Mouse (Mus musculus) forebrain, embryonic 14.5 days (tissue): ENCODE measurements at regions not wholly inside any gene's neighbourhood (a gene's known extent, or its start where the extent isn't known, plus 50 kb on each side); places are given as distances from the start of the nearest gene placed in this dataset.

Experiments
- ATAC-seq: fragments of 200-750 bp; cut with Nextera tagmentation; 2 replicates; pipeline ENCODE4 v1.8.0; 2017; ENCODE audit warnings: mild to moderate bottlenecking, moderate library complexity
- DNase-seq: peaks from one replicate; pipeline ENCODE4 v3.0.0-alpha.2; 2015; ENCODE audit warnings: low spot score
- H3K27ac ChIP-seq: fragments of 300-500 bp; sonication (generic); 2 replicates; pipeline ENCODE4 v1.5.1; 2014; ENCODE audit warnings: low read depth, mild to moderate bottlenecking, control low read depth, low read length, moderate library complexity
- H3K27me3 ChIP-seq: fragments of 300-500 bp; sonication (generic); replicated peaks from 2 replicates; pipeline ENCODE4 v1.6.1; 2014; ENCODE audit warnings: low read length, control low read depth, mixed read lengths; ENCODE audit not compliant: control insufficient read depth, insufficient read depth
- H3K36me3 ChIP-seq: fragments of 300-500 bp; sonication (generic); 2 replicates; pipeline ENCODE4 v1.6.1; 2014; ENCODE audit warnings: low read length, control low read depth; ENCODE audit not compliant: control insufficient read depth, insufficient read depth
- H3K4me1 ChIP-seq: fragments of 300-500 bp; sonication (generic); 2 replicates; pipeline ENCODE4 v1.6.1; 2014; ENCODE audit warnings: antibody characterized with exemption, low read length, control low read depth; ENCODE audit not compliant: control insufficient read depth, insufficient read depth
- H3K4me2 ChIP-seq: fragments of 300-500 bp; sonication (generic); 2 replicates; pipeline ENCODE4 v1.6.1; 2014; ENCODE audit warnings: mild to moderate bottlenecking, control low read depth, low read length
- H3K4me3 ChIP-seq: fragments of 300-500 bp; sonication (generic); 2 replicates; pipeline ENCODE4 v1.5.1; 2014; ENCODE audit warnings: low read depth, low read length, control low read depth
- H3K9ac ChIP-seq: fragments of 300-500 bp; sonication (generic); 2 replicates; pipeline ENCODE4 v1.6.1; 2014; ENCODE audit warnings: mild to moderate bottlenecking, low read length, control low read depth, moderate library complexity
- H3K9me3 ChIP-seq: fragments of 300-500 bp; sonication (generic); replicated peaks from 2 replicates; pipeline ENCODE4 v1.6.1; 2016; ENCODE audit warnings: low read length, control low read depth, mixed read lengths; ENCODE audit not compliant: control insufficient read depth
- WGBS: fragments of 180-500 bp; shearing (Covaris S2); extraction: QIAGEN DNeasy Blood & Tissue Kit; methylation state at CpG from one replicate; pipeline ENCODE4 v1.1.7; 2014; 5-methylcytosine and 5-hydroxymethylcytosine counted together

- no peaks in the 10 kb centered on the region for H3K9me3 ChIP-seq
- no peak overlapping the region for H3K27ac ChIP-seq
- 86% methylated on average over 8 of the region's 8 CpGs for WGBS
- H3K4me3 ChIP-seq: no peak overlapping the region
- H3K9ac ChIP-seq: no peak overlapping the region
- H3K27me3 ChIP-seq: peaks cover 15% of the 10 kb centered on the region; the same call in 1 of the 2 replicates
- H3K4me1 ChIP-seq: peaks cover 3% of the 10 kb centered on the region; the same call in 1 of the 2 replicates
- no peak for DNase-seq
- no peak for ATAC-seq
- no peaks in the 10 kb centered on the region for H3K36me3 ChIP-seq
- H3K4me2 ChIP-seq: no peak overlapping the region
Observed at GRCm38 (mm10) chr2:144123395-144124034, 90.7 kb downstream of the Banf2 start.

GRCm38 (mm10) chr2:144127082-144128037, 94.5 kb downstream of the Banf2 start:
- peak; percentile 91 for ATAC-seq

GRCm38 (mm10) chr2:144128038-144128402, 95.2 kb downstream of the Banf2 start:
- Histone ChIP-seq H3K36me3 (no peaks in the 10 kb centered on the region), H3K4me2 (no peak overlapping the region), H3K4me1 (peaks cover 3% of the 10 kb centered on the region; the same call in 1 of the 2 replicates), H3K27me3 (peaks cover 27% of the 10 kb centered on the region), H3K27ac (no peak overlapping the region), H3K9ac (no peak overlapping the region), H3K9me3 (0 out of 2 replicates have a peak, but pooled peaks cover 5% of the 10 kb centered on the region), H3K4me3 (no peak overlapping the region)
- 32% methylated on average over 3 of the region's 3 CpGs for WGBS
- no peak for DNase-seq
- peak; percentile 86 for ATAC-seq

More at GRCm38 (mm10) chr2:144127082-144128037, 94.5 kb downstream of the Banf2 start:
- 32% methylated on average over 13 of the region's 13 CpGs for WGBS
- H3K9ac ChIP-seq: no peak overlapping the region
- H3K4me2 ChIP-seq: no peak overlapping the region
- peak; percentile 83 for DNase-seq
- H3K36me3 ChIP-seq: no peaks in the 10 kb centered on the region
- peaks cover 3% of the 10 kb centered on the region; the same call in 1 of the 2 replicates for H3K4me1 ChIP-seq
- H3K9me3 ChIP-seq: 0 out of 2 replicates have a peak, but pooled peaks cover 5% of the 10 kb centered on the region
- H3K27ac ChIP-seq: no peak overlapping the region
- H3K4me3 ChIP-seq: no peak overlapping the region
- peaks cover 30% of the 10 kb centered on the region for H3K27me3 ChIP-seq

- H3K27me3 ChIP-seq: peaks cover 27% of the 10 kb centered on the region
- ATAC-seq: no peak
Observed at GRCm38 (mm10) chr2:144128527-144128926, 95.7 kb downstream of the Banf2 start.

GRCm38 (mm10) chr2:144133806-144134574, 101.1 kb downstream of the Banf2 start:
- H3K9ac ChIP-seq: no peak overlapping the region
- peaks cover 15% of the 10 kb centered on the region; the same call in 1 of the 2 replicates for H3K27me3 ChIP-seq
- H3K36me3 ChIP-seq: no peaks in the 10 kb centered on the region
- ATAC-seq (no peak), DNase-seq (no peak)
- no peak overlapping the region for H3K4me3 ChIP-seq
- WGBS: 67% methylated on average over 14 of the region's 14 CpGs
- H3K9me3 ChIP-seq: 0 out of 2 replicates have a peak, but pooled peaks cover 5% of the 10 kb centered on the region
- H3K27ac ChIP-seq: no peak overlapping the region
- no peak overlapping the region for H3K4me2 ChIP-seq
- H3K4me1 ChIP-seq: no peaks in the 10 kb centered on the region

More at GRCm38 (mm10) chr2:144128527-144128926, 95.7 kb downstream of the Banf2 start:
- WGBS: 91% methylated on average over 4 of the region's 4 CpGs
- no peak for DNase-seq
- 0 out of 2 replicates have a peak, but pooled peaks cover 5% of the 10 kb centered on the region for H3K9me3 ChIP-seq
- peaks cover 3% of the 10 kb centered on the region; the same call in 1 of the 2 replicates for H3K4me1 ChIP-seq
- no peaks in the 10 kb centered on the region for H3K36me3 ChIP-seq
- H3K4me2 ChIP-seq: no peak overlapping the region
- H3K9ac ChIP-seq: no peak overlapping the region
- no peak overlapping the region for H3K27ac ChIP-seq
- H3K4me3 ChIP-seq: no peak overlapping the region

GRCm38 (mm10) chr2:144134575-144134958, 101.7 kb downstream of the Banf2 start:
- Histone ChIP-seq H3K27me3 (peaks cover 12% of the 10 kb centered on the region; the same call in 1 of the 2 replicates), H3K27ac (no peak overlapping the region), H3K9me3 (0 out of 2 replicates have a peak, but pooled peaks cover 5% of the 10 kb centered on the region), H3K9ac (no peak overlapping the region), H3K4me1 (no peaks in the 10 kb centered on the region), H3K4me3 (no peak overlapping the region), H3K36me3 (no peaks in the 10 kb centered on the region), H3K4me2 (no peak overlapping the region)
- ATAC-seq (no peak), DNase-seq (no peak)
- 73% methylated on average over 9 of the region's 9 CpGs for WGBS

GRCm38 (mm10) chr2:144135586-144135985, 102.7 kb downstream of the Banf2 start:
- 90% methylated on average over 1 of the region's 1 CpGs for WGBS
- Histone ChIP-seq H3K4me3 (no peak overlapping the region), H3K36me3 (no peaks in the 10 kb centered on the region), H3K27me3 (peaks cover 2% of the 10 kb centered on the region; the same call in 1 of the 2 replicates), H3K4me1 (no peaks in the 10 kb centered on the region), H3K9me3 (no peaks in the 10 kb centered on the region), H3K4me2 (no peak overlapping the region), H3K9ac (no peak overlapping the region), H3K27ac (no peak overlapping the region)
- DNase-seq: no peak
- ATAC-seq: no peak

GRCm38 (mm10) chr2:144143620-144144384, 110.9 kb downstream of the Banf2 start:
- Histone ChIP-seq H3K27me3 (no peaks in the 10 kb centered on the region), H3K9ac (no peak overlapping the region), H3K4me3 (no peak overlapping the region), H3K4me1 (no peaks in the 10 kb centered on the region), H3K36me3 (no peaks in the 10 kb centered on the region), H3K9me3 (no peaks in the 10 kb centered on the region), H3K27ac (no peak overlapping the region), H3K4me2 (no peak overlapping the region)
- ATAC-seq (no peak), DNase-seq (no peak)
- WGBS: 86% methylated on average over 9 of the region's 9 CpGs
